Mouse (Mus musculus): ENCODE results near the gene Wars. TPM values are rescaled to one million over a fixed set of nuclear protein-coding genes. Genes with fewer than 3 reads are reported as not detected.

The Wars gene
- 67.3 and 72.7 TPM in 2 replicates for polyA plus RNA-seq (2015; fragmentation: Nextera tagmentation; extraction: Ambion mirVana)

GRCm38 (mm10) chr12:108893715-108894431 is at the start of gene Wars:
Gene Wars (minus strand): TSS chr12:108894174.
- DNase-seq (ENCODE audit: low spot score), result peak; percentile 98
- peak; percentile 100 for ATAC-seq (replicated peaks; ENCODE audit: low FRiP score, low read depth)
- H3K36me3 ChIP-seq (ENCODE audit: insufficient read depth, low read length), result no peaks in the 10 kb centered on the region; the same call in 1 of the 2 replicates
- peaks cover 5% of the 10 kb centered on the region; the same call in 1 of the 2 replicates for H3K4me1 ChIP-seq (replicated peaks; ENCODE audit: insufficient read depth, low read length)
- H3K27me3 ChIP-seq (ENCODE audit: insufficient read depth, low read length), result no peaks in the 10 kb centered on the region
- no peaks in the 10 kb centered on the region for H3K9me3 ChIP-seq (replicated peaks; ENCODE audit: low read length)
- peak within 1 kb of the TSS; percentile 79 for H3K4me2 ChIP-seq (ENCODE audit: low read length)
- H3K4me3 ChIP-seq (replicated peaks; ENCODE audit: low read depth, low read length), result peak within 1 kb of the TSS; percentile 77
- under 1% methylated on average over 56 of the region's 58 CpGs for WGBS
- peak within 1 kb of the TSS; percentile 65 for H3K27ac ChIP-seq
- no peak for TF ChIP-seq CTCF (IDR thresholded peaks at IDR 0.05; ENCODE audit: low read depth)
- H3K9ac ChIP-seq (ENCODE audit: low read depth, low read length), result peak within 1 kb of the TSS; percentile 77

DNA sequence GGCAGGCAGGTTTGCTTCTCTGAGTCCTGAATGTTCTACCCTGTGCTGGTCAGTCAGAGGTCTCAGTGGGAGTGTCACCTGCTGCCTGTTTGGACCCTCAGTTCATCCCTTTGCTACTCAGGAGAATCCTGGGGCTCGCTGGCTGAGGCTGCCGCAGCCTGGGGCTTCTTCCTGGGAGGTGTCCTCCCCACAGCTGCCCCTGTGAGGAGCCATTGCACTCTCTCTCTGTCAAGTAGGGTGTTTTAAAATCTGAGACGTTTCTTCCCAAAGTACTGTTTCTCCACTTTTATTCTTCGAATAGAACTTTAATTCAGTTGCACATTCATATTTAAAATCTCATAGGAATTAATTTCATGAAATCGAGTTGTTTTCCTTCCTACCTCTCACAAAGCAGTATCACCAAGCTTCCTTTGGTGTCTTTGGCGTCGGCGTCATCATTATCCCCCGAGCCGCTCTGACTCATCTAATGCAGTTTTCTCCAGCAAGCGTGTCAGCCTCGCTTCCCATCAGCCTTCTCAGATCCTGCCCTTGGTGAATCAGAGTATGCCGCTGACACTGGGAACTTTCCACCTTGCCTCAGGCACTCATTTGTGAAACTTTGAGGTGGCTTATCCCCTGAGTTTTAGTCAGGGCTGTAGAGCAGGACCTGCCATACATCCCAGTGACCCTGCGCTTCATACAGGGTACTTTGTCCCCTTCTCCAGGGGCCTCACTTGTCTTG is 48.4 kb upstream of the Wars start:
- peak; percentile 5; the same call in 1 of the 2 replicates for TF ChIP-seq CTCF (IDR thresholded peaks at IDR 0.05; ENCODE audit: low read depth)
- H3K4me3 ChIP-seq (replicated peaks; ENCODE audit: low read depth, low read length), result no peak overlapping the region
- H3K27me3 ChIP-seq (ENCODE audit: insufficient read depth, low read length), result no peaks in the 10 kb centered on the region
- H3K27ac ChIP-seq, result no peak overlapping the region
- no peak for DNase-seq (ENCODE audit: low spot score)
- no peaks in the 10 kb centered on the region for H3K36me3 ChIP-seq (ENCODE audit: insufficient read depth, low read length)
- no peak for ATAC-seq (replicated peaks; ENCODE audit: low FRiP score, low read depth)
- 90% methylated on average over 14 of the region's 14 CpGs for WGBS
- H3K4me2 ChIP-seq (ENCODE audit: low read length), result no peak overlapping the region
- H3K9ac ChIP-seq (ENCODE audit: low read depth, low read length), result no peak overlapping the region
- no peaks in the 10 kb centered on the region for H3K9me3 ChIP-seq (replicated peaks; ENCODE audit: low read length)
- no peaks in the 10 kb centered on the region for H3K4me1 ChIP-seq (replicated peaks; ENCODE audit: insufficient read depth, low read length)

GRCm38 (mm10) chr12:108941282-108941681 is 47.3 kb upstream of the Wars start:
- no peaks in the 10 kb centered on the region for H3K4me1 ChIP-seq (replicated peaks; ENCODE audit: insufficient read depth, low read length)
- no peaks in the 10 kb centered on the region for H3K27me3 ChIP-seq (ENCODE audit: insufficient read depth, low read length)
- DNase-seq (ENCODE audit: low spot score) (no peak), ATAC-seq (replicated peaks; ENCODE audit: low FRiP score, low read depth) (no peak)
- peak; percentile 8; the same call in 1 of the 2 replicates for TF ChIP-seq CTCF (IDR thresholded peaks at IDR 0.05; ENCODE audit: low read depth)
- no peaks in the 10 kb centered on the region for H3K9me3 ChIP-seq (replicated peaks; ENCODE audit: low read length)
- H3K27ac ChIP-seq, result no peak overlapping the region
- no peak overlapping the region for H3K4me2 ChIP-seq (ENCODE audit: low read length)
- WGBS, result 48% methylated on average over 2 of the region's 2 CpGs
- no peak overlapping the region for H3K4me3 ChIP-seq (replicated peaks; ENCODE audit: low read depth, low read length)
- H3K36me3 ChIP-seq (ENCODE audit: insufficient read depth, low read length), result no peaks in the 10 kb centered on the region
- no peak overlapping the region for H3K9ac ChIP-seq (ENCODE audit: low read depth, low read length)

- WGBS, result 52% methylated on average over 1 of the region's 1 CpGs
- no peak overlapping the region for H3K4me3 ChIP-seq (replicated peaks; ENCODE audit: low read depth, low read length)
Observed at GRCm38 (mm10) chr12:108940255-108940654, 46.3 kb upstream of the Wars start.

DNA sequence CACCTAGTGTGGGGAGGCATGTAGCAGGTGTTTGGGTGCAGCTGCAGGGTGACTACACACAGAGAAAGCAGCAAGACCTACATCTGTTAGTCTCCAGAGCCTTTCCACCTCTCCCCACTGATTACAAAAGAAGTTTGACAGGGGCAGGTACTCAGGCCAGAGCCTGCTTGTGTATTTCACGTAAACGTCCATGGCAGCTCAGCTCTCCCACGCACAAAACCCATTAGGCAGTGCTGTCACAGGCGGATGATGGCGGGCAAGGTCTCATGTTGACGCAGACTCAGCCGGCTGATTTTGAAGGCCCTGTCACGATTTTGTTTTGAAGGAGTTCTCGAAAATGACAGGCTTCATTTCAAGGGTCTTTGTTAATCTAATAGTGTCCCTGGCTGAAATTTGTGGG is 45.3 kb upstream of the Wars start:
- Histone ChIP-seq H3K9me3 (replicated peaks; ENCODE audit: low read length) (no peaks in the 10 kb centered on the region), H3K4me2 (ENCODE audit: low read length) (no peak overlapping the region)
- 44% methylated on average over 9 of the region's 9 CpGs for WGBS

More at GRCm38 (mm10) chr12:108940255-108940654, 46.3 kb upstream of the Wars start:
- Histone ChIP-seq H3K9ac (ENCODE audit: low read depth, low read length) (no peak overlapping the region), H3K27ac (no peak overlapping the region), H3K27me3 (ENCODE audit: insufficient read depth, low read length) (no peaks in the 10 kb centered on the region), H3K36me3 (ENCODE audit: insufficient read depth, low read length) (no peaks in the 10 kb centered on the region), H3K4me1 (replicated peaks; ENCODE audit: insufficient read depth, low read length) (no peaks in the 10 kb centered on the region), H3K4me2 (ENCODE audit: low read length) (no peak overlapping the region), H3K9me3 (replicated peaks; ENCODE audit: low read length) (no peaks in the 10 kb centered on the region)
- DNase-seq (ENCODE audit: low spot score) (no peak), ATAC-seq (replicated peaks; ENCODE audit: low FRiP score, low read depth) (no peak)
- no peak; the same call in 1 of the 2 replicates for TF ChIP-seq CTCF (IDR thresholded peaks at IDR 0.05; ENCODE audit: low read depth)

DNA sequence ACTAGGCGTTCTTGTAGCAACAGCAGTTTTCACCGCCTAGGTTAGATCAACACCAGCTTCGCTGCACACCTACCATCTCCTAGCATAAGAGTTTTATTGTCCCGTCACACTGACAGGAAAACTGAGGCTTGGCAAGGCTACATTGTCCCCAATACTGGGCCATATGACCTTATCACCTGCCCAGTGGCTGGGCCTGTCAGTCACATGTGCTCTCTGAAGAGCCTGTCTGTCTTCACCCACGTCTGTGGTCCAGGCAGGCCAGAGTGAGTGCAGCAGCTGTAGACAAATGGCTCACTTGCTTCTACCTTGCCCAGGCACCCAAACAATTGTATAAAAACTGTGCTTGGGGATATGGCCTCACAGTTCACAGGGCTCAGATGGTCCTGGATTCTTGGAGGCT is 44.9 kb upstream of the Wars start:
- no peak for ATAC-seq (replicated peaks; ENCODE audit: low FRiP score, low read depth)
- Histone ChIP-seq H3K36me3 (ENCODE audit: insufficient read depth, low read length) (no peaks in the 10 kb centered on the region), H3K9ac (ENCODE audit: low read depth, low read length) (no peak overlapping the region), H3K27ac (no peak overlapping the region), H3K27me3 (ENCODE audit: insufficient read depth, low read length) (no peaks in the 10 kb centered on the region), H3K9me3 (replicated peaks; ENCODE audit: low read length) (no peaks in the 10 kb centered on the region), H3K4me3 (replicated peaks; ENCODE audit: low read depth, low read length) (no peak overlapping the region), H3K4me2 (ENCODE audit: low read length) (no peak overlapping the region), H3K4me1 (replicated peaks; ENCODE audit: insufficient read depth, low read length) (no peaks in the 10 kb centered on the region)
- WGBS, result 87% methylated on average over 5 of the region's 5 CpGs
- no peak for TF ChIP-seq CTCF (IDR thresholded peaks at IDR 0.05; ENCODE audit: low read depth)
- no peak for DNase-seq (ENCODE audit: low spot score)

More for the DNA sequence above, 45.3 kb upstream of the Wars start:
- no peak for TF ChIP-seq CTCF (IDR thresholded peaks at IDR 0.05; ENCODE audit: low read depth)
- H3K4me3 ChIP-seq (replicated peaks; ENCODE audit: low read depth, low read length), result no peak overlapping the region
- no peaks in the 10 kb centered on the region for H3K36me3 ChIP-seq (ENCODE audit: insufficient read depth, low read length)
- DNase-seq (ENCODE audit: low spot score) (peak; percentile 14), ATAC-seq (replicated peaks; ENCODE audit: low FRiP score, low read depth) (no peak)
- no peak overlapping the region for H3K27ac ChIP-seq
- H3K4me1 ChIP-seq (replicated peaks; ENCODE audit: insufficient read depth, low read length), result no peaks in the 10 kb centered on the region
- no peak overlapping the region for H3K9ac ChIP-seq (ENCODE audit: low read depth, low read length)
- H3K27me3 ChIP-seq (ENCODE audit: insufficient read depth, low read length), result no peaks in the 10 kb centered on the region

Measured in kidney, postnatal 0 days (tissue).